Mouse (Mus musculus): ENCODE measurements at regions not wholly inside any gene's neighbourhood (a gene's known extent, or its start where the extent isn't known, plus 50 kb on each side); places are given as distances from the start of the nearest gene placed in this dataset.

GRCm38 (mm10) chr19:16075512-16076086, 57.0 kb upstream of the Gnaq start:
- no peak for DNase-seq (ENCODE audit: extremely low read depth, low read depth)

- no peak for DNase-seq (ENCODE audit: extremely low read depth, low read depth)
Measured at GRCm38 (mm10) chr19:16075026-16075425, 57.6 kb upstream of the Gnaq start.

- DNase-seq (ENCODE audit: extremely low read depth, low read depth) = no peak
Measured at GRCm38 (mm10) chr19:16067314-16067713, 65.3 kb upstream of the Gnaq start.

GRCm38 (mm10) chr19:16064911-16065310, 67.7 kb upstream of the Gnaq start:
- DNase-seq (ENCODE audit: extremely low read depth, low read depth) = no peak

GRCm38 (mm10) chr19:16063916-16064580, 68.6 kb upstream of the Gnaq start:
- DNase-seq (ENCODE audit: extremely low read depth, low read depth) = peak; percentile 53

GRCm38 (mm10) chr19:16063533-16063915, 69.1 kb upstream of the Gnaq start:
- DNase-seq (ENCODE audit: extremely low read depth, low read depth) = no peak

- no peak for DNase-seq (ENCODE audit: extremely low read depth, low read depth)
Measured at GRCm38 (mm10) chr19:16061821-16062220, 70.8 kb upstream of the Gnaq start.

- no peak for DNase-seq (ENCODE audit: extremely low read depth, low read depth)
Measured at GRCm38 (mm10) chr19:16059026-16059425, 73.6 kb upstream of the Gnaq start.

- no peak for DNase-seq (ENCODE audit: extremely low read depth, low read depth)
Measured at GRCm38 (mm10) chr19:16050220-16051055, 65.6 kb upstream of the Cep78 start.

GRCm38 (mm10) chr19:16049646-16050045, 64.9 kb upstream of the Cep78 start:
- DNase-seq (ENCODE audit: extremely low read depth, low read depth) = no peak

GRCm38 (mm10) chr19:16046977-16047376, 62.2 kb upstream of the Cep78 start:
- DNase-seq (ENCODE audit: extremely low read depth, low read depth) = no peak

GRCm38 (mm10) chr19:16045261-16045660, 60.5 kb upstream of the Cep78 start:
- no peak for DNase-seq (ENCODE audit: extremely low read depth, low read depth)

- DNase-seq (ENCODE audit: extremely low read depth, low read depth) = no peak
Measured at GRCm38 (mm10) chr19:16044169-16044568, 59.4 kb upstream of the Cep78 start.

- DNase-seq (ENCODE audit: extremely low read depth, low read depth) = no peak
Measured at GRCm38 (mm10) chr19:16043007-16043406, 58.2 kb upstream of the Cep78 start.

- no peak for DNase-seq (ENCODE audit: extremely low read depth, low read depth)
Measured at GRCm38 (mm10) chr19:16041891-16042290, 57.1 kb upstream of the Cep78 start.

GRCm38 (mm10) chr19:16037806-16038205, 53.0 kb upstream of the Cep78 start:
- no peak for DNase-seq (ENCODE audit: extremely low read depth, low read depth)
